Mouse (Mus musculus): ENCODE measurements around the gene Cacna1b. TPM values are rescaled to one million over a fixed set of nuclear protein-coding genes. Genes with fewer than 3 reads are reported as not detected.

Gene Cacna1b
- total RNA-seq, 1 experiment = 2.4 TPM

DNA sequence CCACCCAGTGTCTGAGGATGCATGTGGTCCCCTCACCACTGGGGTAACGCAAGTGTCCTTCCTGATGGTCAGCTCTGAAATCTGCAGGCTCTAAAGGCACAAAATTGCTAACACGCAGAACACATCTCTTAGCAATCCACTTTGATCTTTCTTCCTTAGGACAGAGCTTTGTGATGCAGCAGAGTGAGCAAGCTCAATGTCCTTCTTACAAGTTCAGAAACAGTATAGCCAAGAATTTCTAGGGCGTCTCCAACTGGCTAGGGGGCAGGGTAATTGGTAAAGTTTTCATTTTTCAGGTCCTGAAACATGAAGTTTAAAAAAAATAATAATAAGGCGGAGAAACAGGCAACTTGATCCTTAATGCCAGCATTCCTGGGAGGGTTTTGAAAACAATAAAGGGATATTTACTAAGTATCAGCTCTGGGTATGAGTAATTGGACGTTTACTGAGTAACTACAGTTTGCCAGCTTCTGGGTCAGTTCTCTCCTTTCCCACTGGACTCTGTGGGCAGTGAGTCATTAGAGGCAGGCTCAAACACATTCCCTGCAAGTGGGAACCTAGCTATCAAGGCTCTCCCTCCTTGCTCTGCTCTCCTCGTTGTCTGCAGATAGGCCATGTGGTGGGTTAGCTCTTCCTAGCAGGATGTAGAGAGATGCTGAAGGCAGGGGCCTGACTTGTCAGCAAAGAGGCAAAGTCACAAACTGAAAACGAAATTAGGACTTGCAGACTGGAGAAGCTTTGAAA, 200.2 kb downstream of the Cacna1b start:
- Histone ChIP-seq H3K4me1 (ENCODE audit: control insufficient read depth in 2 of 2, insufficient read depth in 2 of 2, low read length in 2 of 2, poor library complexity in 1 of 2) (no peaks in the 10 kb centered on the region), H3K9ac (ENCODE audit: insufficient read depth, low read depth, low read length, poor library complexity, severe bottlenecking) (no peak overlapping the region), H3K9me3 (ENCODE audit: control insufficient read depth, insufficient read depth, low read depth, low read length) (no peaks in the 10 kb centered on the region), H3K36me3 (ENCODE audit: control insufficient read depth, insufficient read depth, low read length, poor library complexity, severe bottlenecking) (no peaks in the 10 kb centered on the region), H3K27ac (ENCODE audit: insufficient read depth, low read depth, low read length, poor library complexity, severe bottlenecking) (no peak overlapping the region), H3K4me3 (ENCODE audit: insufficient read depth in 1 of 2, low read depth in 1 of 2, low read length in 2 of 2, poor library complexity in 1 of 2, severe bottlenecking in 1 of 2) (no peak overlapping the region)
- DNase-seq (ENCODE audit: low read depth, low spot score) = no peak
- in situ Hi-C loops (cut with MboI; ENCODE audit: low sequenced_read_pairs in 2 of 2, unreplicated experiment in 2 of 2) = loop anchor here in 1 of 2 experiments (10.0 kb wide), 1 partner anchor 158 kb away; no protein-coding TSS in a partner anchor
- TF ChIP-seq HCFC1 (IDR thresholded peaks at IDR 0.05; ENCODE audit: borderline replicate concordance, insufficient read depth, low read length) (no peak), ZNF384 (IDR thresholded peaks at IDR 0.05; ENCODE audit: low read depth, low read length) (no peak), ZC3H11A (IDR thresholded peaks at IDR 0.05; ENCODE audit: borderline replicate concordance, low read depth, low read length) (no peak), CHD2 (IDR thresholded peaks at IDR 0.05; ENCODE audit: low read depth, low read length) (no peak), MAFK (IDR thresholded peaks at IDR 0.05; ENCODE audit: insufficient read depth, low read depth, low read length) (no peak)

GRCm38 (mm10) chr2:24561946-24562345, 201.0 kb downstream of the Cacna1b start:
- Histone ChIP-seq H3K4me1 (ENCODE audit: control insufficient read depth in 2 of 2, insufficient read depth in 2 of 2, low read length in 2 of 2, poor library complexity in 1 of 2) (no peaks in the 10 kb centered on the region), H3K4me3 (ENCODE audit: insufficient read depth in 1 of 2, low read depth in 1 of 2, low read length in 2 of 2, poor library complexity in 1 of 2, severe bottlenecking in 1 of 2) (no peak overlapping the region), H3K27ac (ENCODE audit: insufficient read depth, low read depth, low read length, poor library complexity, severe bottlenecking) (no peak overlapping the region), H3K9me3 (ENCODE audit: control insufficient read depth, insufficient read depth, low read depth, low read length) (no peaks in the 10 kb centered on the region), H3K36me3 (ENCODE audit: control insufficient read depth, insufficient read depth, low read length, poor library complexity, severe bottlenecking) (no peaks in the 10 kb centered on the region), H3K9ac (ENCODE audit: insufficient read depth, low read depth, low read length, poor library complexity, severe bottlenecking) (no peak overlapping the region)
- in situ Hi-C loops (cut with MboI; ENCODE audit: low sequenced_read_pairs in 2 of 2, unreplicated experiment in 2 of 2) = loop anchor here in 1 of 2 experiments (10.0 kb wide), 1 partner anchor 157 kb away; no protein-coding TSS in a partner anchor
- TF ChIP-seq CHD2 (IDR thresholded peaks at IDR 0.05; ENCODE audit: low read depth, low read length) = no peak
- no peak for TF ChIP-seq HCFC1 (IDR thresholded peaks at IDR 0.05; ENCODE audit: borderline replicate concordance, insufficient read depth, low read length)
- TF ChIP-seq ZNF384 (IDR thresholded peaks at IDR 0.05; ENCODE audit: low read depth, low read length) = no peak
- TF ChIP-seq MAFK (IDR thresholded peaks at IDR 0.05; ENCODE audit: insufficient read depth, low read depth, low read length) = no peak
- no peak for TF ChIP-seq ZC3H11A (IDR thresholded peaks at IDR 0.05; ENCODE audit: borderline replicate concordance, low read depth, low read length)
- DNase-seq (ENCODE audit: low read depth, low spot score) = no peak

- in situ Hi-C loops (cut with MboI; ENCODE audit: low sequenced_read_pairs in 2 of 2, unreplicated experiment in 2 of 2) = loop anchor here in 1 of 2 experiments (10.0 kb wide), 1 partner anchor 155 kb away; no protein-coding TSS in a partner anchor
- TF ChIP-seq HCFC1 (IDR thresholded peaks at IDR 0.05; ENCODE audit: borderline replicate concordance, insufficient read depth, low read length) (no peak), ZC3H11A (IDR thresholded peaks at IDR 0.05; ENCODE audit: borderline replicate concordance, low read depth, low read length) (no peak), CHD2 (IDR thresholded peaks at IDR 0.05; ENCODE audit: low read depth, low read length) (no peak), ZNF384 (IDR thresholded peaks at IDR 0.05; ENCODE audit: low read depth, low read length) (no peak), MAFK (IDR thresholded peaks at IDR 0.05; ENCODE audit: insufficient read depth, low read depth, low read length) (no peak)
- H3K9me3 ChIP-seq (ENCODE audit: control insufficient read depth, insufficient read depth, low read depth, low read length) = no peaks in the 10 kb centered on the region
- H3K36me3 ChIP-seq (ENCODE audit: control insufficient read depth, insufficient read depth, low read length, poor library complexity, severe bottlenecking) = no peaks in the 10 kb centered on the region
- DNase-seq (ENCODE audit: low read depth, low spot score) = no peak
- no peak overlapping the region for H3K9ac ChIP-seq (ENCODE audit: insufficient read depth, low read depth, low read length, poor library complexity, severe bottlenecking)
- no peak overlapping the region for H3K27ac ChIP-seq (ENCODE audit: insufficient read depth, low read depth, low read length, poor library complexity, severe bottlenecking)
- no peak overlapping the region for H3K4me3 ChIP-seq (ENCODE audit: insufficient read depth in 1 of 2, low read depth in 1 of 2, low read length in 2 of 2, poor library complexity in 1 of 2, severe bottlenecking in 1 of 2)
- no peaks in the 10 kb centered on the region for H3K4me1 ChIP-seq (ENCODE audit: control insufficient read depth in 2 of 2, insufficient read depth in 2 of 2, low read length in 2 of 2, poor library complexity in 1 of 2)
These were observed 202.8 kb downstream of the Cacna1b start for GRCm38 (mm10) chr2:24560201-24560600.

DNA sequence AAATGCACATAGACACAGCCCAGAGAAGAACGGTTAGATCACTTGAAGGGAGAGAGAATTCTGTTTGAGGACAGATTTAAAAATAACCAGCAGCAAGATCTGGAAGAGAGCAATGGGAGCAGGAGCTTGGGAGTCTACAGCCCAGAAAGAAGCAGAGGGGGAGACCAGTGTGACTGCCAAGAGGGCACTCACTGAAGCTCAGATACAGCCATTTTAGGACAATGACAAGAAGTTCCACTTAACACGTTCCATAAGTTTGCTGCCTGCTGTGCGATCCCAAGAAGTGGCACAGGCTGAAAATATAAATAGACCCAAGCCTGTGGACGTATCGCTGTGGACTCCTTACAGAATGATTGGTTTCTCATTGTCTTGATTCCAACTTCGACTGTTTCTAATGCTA, 206.6 kb downstream of the Cacna1b start:
- in situ Hi-C loops (cut with MboI; ENCODE audit: low sequenced_read_pairs in 2 of 2, unreplicated experiment in 2 of 2) = no loop called here
- H3K4me1 ChIP-seq (ENCODE audit: control insufficient read depth in 2 of 2, insufficient read depth in 2 of 2, low read length in 2 of 2, poor library complexity in 1 of 2) = no peaks in the 10 kb centered on the region
- no peak overlapping the region for H3K9ac ChIP-seq (ENCODE audit: insufficient read depth, low read depth, low read length, poor library complexity, severe bottlenecking)
- H3K4me3 ChIP-seq (ENCODE audit: insufficient read depth in 1 of 2, low read depth in 1 of 2, low read length in 2 of 2, poor library complexity in 1 of 2, severe bottlenecking in 1 of 2) = no peak overlapping the region
- no peak for DNase-seq (ENCODE audit: low read depth, low spot score)
- H3K9me3 ChIP-seq (ENCODE audit: control insufficient read depth, insufficient read depth, low read depth, low read length) = no peaks in the 10 kb centered on the region
- no peak overlapping the region for H3K27ac ChIP-seq (ENCODE audit: insufficient read depth, low read depth, low read length, poor library complexity, severe bottlenecking)
- TF ChIP-seq CHD2 (IDR thresholded peaks at IDR 0.05; ENCODE audit: low read depth, low read length) = no peak
- no peak for TF ChIP-seq HCFC1 (IDR thresholded peaks at IDR 0.05; ENCODE audit: borderline replicate concordance, insufficient read depth, low read length)
- TF ChIP-seq ZC3H11A (IDR thresholded peaks at IDR 0.05; ENCODE audit: borderline replicate concordance, low read depth, low read length) = no peak
- TF ChIP-seq ZNF384 (IDR thresholded peaks at IDR 0.05; ENCODE audit: low read depth, low read length) = no peak
- no peak for TF ChIP-seq MAFK (IDR thresholded peaks at IDR 0.05; ENCODE audit: insufficient read depth, low read depth, low read length)
- no peaks in the 10 kb centered on the region for H3K36me3 ChIP-seq (ENCODE audit: control insufficient read depth, insufficient read depth, low read length, poor library complexity, severe bottlenecking)

Measured in ES-E14 (cell line).